ENCODE assay signal across 8 mouse cellular contexts in genomic region chr16:18426802-18427280, GRCm38 (mm10). TPM values are rescaled to one million over a fixed set of nuclear protein-coding genes. Genes with fewer than 3 reads are reported as not detected.
DNase-seq lines count a peak whose midpoint lies in the region; ATAC-seq and TF ChIP-seq lines count a peak whose summit lies in the region.

TSS of gene Comt (minus strand) at chr16:18426852.

- H3K9me3 ChIP-seq in forebrain, postnatal 0 days (ENCODE audit: low read length), result no peaks in the 10 kb centered on the region
- H3K9me3 ChIP-seq in hindbrain, embryonic 15.5 days, result no peaks in the 10 kb centered on the region
- H3K9me3 ChIP-seq in liver, postnatal 0 days (ENCODE audit: low read length), result no peaks in the 10 kb centered on the region

- 55% methylated on average over 5 of the region's 5 CpGs for WGBS in forebrain, postnatal 0 days
- 63% methylated on average over 5 of the region's 5 CpGs for WGBS in hindbrain, embryonic 15.5 days
- 46% methylated on average over 5 of the region's 5 CpGs for WGBS in liver, postnatal 0 days (ENCODE audit: insufficient replicate concordance)

- TF ChIP-seq EP300 in liver, postnatal 0 days (IDR thresholded peaks at IDR 0.05; ENCODE audit: low read depth), result no peak

- peaks cover under 1% of the 10 kb centered on the region; the same call in 1 of the 2 replicates for H3K36me3 ChIP-seq in forebrain, postnatal 0 days (ENCODE audit: insufficient read depth)
- peaks cover 11% of the 10 kb centered on the region for H3K36me3 ChIP-seq in hindbrain, embryonic 15.5 days
- H3K36me3 ChIP-seq in liver, postnatal 0 days (replicated peaks; ENCODE audit: insufficient read depth, low read length), result peaks cover 20% of the 10 kb centered on the region

- TF ChIP-seq CTCF in forebrain, postnatal 0 days (IDR thresholded peaks at IDR 0.05; ENCODE audit: low read depth), result no peak
- TF ChIP-seq CTCF in liver, postnatal 0 days (IDR thresholded peaks at IDR 0.05; ENCODE audit: low read depth), result no peak

- ATAC-seq in forebrain, postnatal 0 days, result no peak
- peak; percentile 3; the same call in 1 of the 2 replicates for ATAC-seq in hindbrain, embryonic 15.5 days (ENCODE audit: low FRiP score, low read depth)
- ATAC-seq in liver, postnatal 0 days, result no peak

- DNase-seq in heart, adult 18-20 months, result no peak
- no peak for DNase-seq in heart, adult 11 months
- DNase-seq in adrenal gland, adult 2 months, result no peak
- no peak for DNase-seq in forebrain, postnatal 0 days
- DNase-seq in liver, postnatal 0 days, result no peak
- DNase-seq in cerebellum, postnatal 10 days, result no peak
- no peak for DNase-seq in testis, postnatal 10 days (ENCODE audit: low spot score)

- H3K27ac ChIP-seq in forebrain, postnatal 0 days (ENCODE audit: low read depth, low read length), result peak within 1 kb of the TSS; percentile 80
- H3K27ac ChIP-seq in hindbrain, embryonic 15.5 days (replicated peaks), result peak within 1 kb of the TSS; percentile 77
- H3K27ac ChIP-seq in liver, postnatal 0 days (ENCODE audit: low read depth), result peak within 1 kb of the TSS; percentile 95

- peaks cover 22% of the 10 kb centered on the region; the same call in 1 of the 2 replicates for H3K4me1 ChIP-seq in forebrain, postnatal 0 days (ENCODE audit: insufficient read depth)
- H3K4me1 ChIP-seq in hindbrain, embryonic 15.5 days (replicated peaks), result peaks cover 36% of the 10 kb centered on the region
- H3K4me1 ChIP-seq in liver, postnatal 0 days (ENCODE audit: insufficient read depth), result peaks cover 40% of the 10 kb centered on the region

- H3K9ac ChIP-seq in forebrain, postnatal 0 days, result peak within 1 kb of the TSS; percentile 89
- peak within 1 kb of the TSS; percentile 87 for H3K9ac ChIP-seq in hindbrain, embryonic 15.5 days
- H3K9ac ChIP-seq in liver, postnatal 0 days (replicated peaks), result peak within 1 kb of the TSS; percentile 89

- H3K4me3 ChIP-seq in forebrain, postnatal 0 days (ENCODE audit: low read depth, low read length), result peak within 1 kb of the TSS; percentile 85
- H3K4me3 ChIP-seq in hindbrain, embryonic 15.5 days, result peak within 1 kb of the TSS; percentile 84
- H3K4me3 ChIP-seq in liver, postnatal 0 days (ENCODE audit: low read depth, low read length), result peak within 1 kb of the TSS; percentile 83

- peak within 1 kb of the TSS; percentile 63 for H3K4me2 ChIP-seq in forebrain, postnatal 0 days (ENCODE audit: low read depth)
- peak within 1 kb of the TSS; percentile 81 for H3K4me2 ChIP-seq in hindbrain, embryonic 15.5 days
- peak within 1 kb of the TSS; percentile 89 for H3K4me2 ChIP-seq in liver, postnatal 0 days (ENCODE audit: low read depth, low read length)

- no peaks in the 10 kb centered on the region for H3K27me3 ChIP-seq in forebrain, postnatal 0 days (ENCODE audit: insufficient read depth, low read length)
- no peaks in the 10 kb centered on the region for H3K27me3 ChIP-seq in hindbrain, embryonic 15.5 days
- H3K27me3 ChIP-seq in liver, postnatal 0 days (ENCODE audit: insufficient read depth, low read length), result no peaks in the 10 kb centered on the region

RNA-seq across cellular contexts. Expression of gene Comt, which starts in this region (rescaled TPM):
- total RNA-seq in heart, adult 18-20 months (2021), result 100 to 1,000 TPM; 123 to 141 TPM
- 100 to 1,000 TPM; 203 to 288 TPM for total RNA-seq in adrenal gland, adult 2 months (2021)
- 407 and 432 TPM in 2 replicates for polyA plus RNA-seq in adrenal gland, adult 2 months (2012; rRNA removed)
- 65.6 and 68.4 TPM in 2 replicates for total RNA-seq in forebrain, postnatal 0 days (2014; rRNA removed)
- 79.9 and 105 TPM in 2 replicates for polyA plus RNA-seq in forebrain, postnatal 0 days (2015; fragmentation: Nextera tagmentation; extraction: Ambion mirVana)
- polyA plus RNA-seq in hindbrain, embryonic 15.5 days (2015; fragmentation: Nextera tagmentation; extraction: Ambion mirVana), result 106 and 113 TPM in 2 replicates
- polyA plus RNA-seq in liver, postnatal 0 days (2015; fragmentation: Nextera tagmentation; extraction: Ambion mirVana), result 100 and 125 TPM in 2 replicates
